Mouse (Mus musculus) midbrain, embryonic 14.5 days (tissue): ENCODE data around the gene Tas1r3. TPM values are rescaled to one million over a fixed set of nuclear protein-coding genes. Genes with fewer than 3 reads are reported as not detected.

Experiments used
- ATAC-seq: fragments of 200-750 bp; cut with Nextera tagmentation; 2 replicates; pipeline ENCODE4 v1.8.0; 2017; ENCODE audit warnings: moderate number of reproducible peaks, moderate library complexity; ENCODE audit not compliant: low FRiP score, low TSS enrichment
- DNase-seq: peaks from one replicate; pipeline ENCODE4 v3.0.0-alpha.2; 2015
- H3K27ac ChIP-seq: fragments of 300-500 bp; sonication (generic); replicated peaks from 2 replicates; pipeline ENCODE4 v1.5.1; 2014; ENCODE audit warnings: mild to moderate bottlenecking, low read depth, low read length, moderate library complexity
- H3K27me3 ChIP-seq: fragments of 300-500 bp; sonication (generic); 2 replicates; pipeline ENCODE4 v1.6.1; 2014; ENCODE audit warnings: low read length, control low read depth, mixed read lengths; ENCODE audit not compliant: control insufficient read depth, insufficient read depth
- H3K36me3 ChIP-seq: fragments of 300-500 bp; sonication (generic); 2 replicates; pipeline ENCODE4 v1.6.1; 2014; ENCODE audit warnings: low read length, control low read depth; ENCODE audit not compliant: control insufficient read depth, insufficient read depth
- H3K4me1 ChIP-seq: fragments of 300-500 bp; sonication (generic); 2 replicates; pipeline ENCODE4 v1.6.1; 2014; ENCODE audit warnings: mild to moderate bottlenecking, antibody characterized with exemption, low read length, control low read depth; ENCODE audit not compliant: control insufficient read depth, insufficient read depth
- H3K4me2 ChIP-seq: fragments of 300-500 bp; sonication (generic); 2 replicates; pipeline ENCODE4 v1.6.1; 2014; ENCODE audit warnings: mild to moderate bottlenecking, low read length, moderate library complexity
- H3K4me3 ChIP-seq: fragments of 300-500 bp; sonication (generic); replicated peaks from 2 replicates; pipeline ENCODE4 v1.5.1; 2014; ENCODE audit warnings: low read depth, low read length
- H3K9ac ChIP-seq: fragments of 300-500 bp; sonication (generic); replicated peaks from 2 replicates; pipeline ENCODE4 v1.6.1; 2014; ENCODE audit warnings: mild to moderate bottlenecking, low read length, moderate library complexity
- H3K9me3 ChIP-seq: fragments of 300-500 bp; sonication (generic); 2 replicates; pipeline ENCODE4 v1.6.1; 2016; ENCODE audit warnings: low read length, control low read depth, mixed read lengths; ENCODE audit not compliant: control insufficient read depth
- WGBS: fragments of 180-500 bp; shearing (Covaris S2); extraction: QIAGEN DNeasy Blood & Tissue Kit; methylation state at CpG from one replicate; pipeline ENCODE4 v1.1.7; 2014; 5-methylcytosine and 5-hydroxymethylcytosine counted together
- polyA plus RNA-seq: library from polyadenylated mRNA; unstranded; fragments of >200 nt; fragmentation: Nextera tagmentation; extraction: Ambion mirVana; gene quantifications from 2 replicates; pipeline ENCODE4 v1.2.1, GENCODE M21; 2014

Gene Tas1r3
- polyA plus RNA-seq, 1 experiment from 2014 or later: 0.57 TPM

DNA sequence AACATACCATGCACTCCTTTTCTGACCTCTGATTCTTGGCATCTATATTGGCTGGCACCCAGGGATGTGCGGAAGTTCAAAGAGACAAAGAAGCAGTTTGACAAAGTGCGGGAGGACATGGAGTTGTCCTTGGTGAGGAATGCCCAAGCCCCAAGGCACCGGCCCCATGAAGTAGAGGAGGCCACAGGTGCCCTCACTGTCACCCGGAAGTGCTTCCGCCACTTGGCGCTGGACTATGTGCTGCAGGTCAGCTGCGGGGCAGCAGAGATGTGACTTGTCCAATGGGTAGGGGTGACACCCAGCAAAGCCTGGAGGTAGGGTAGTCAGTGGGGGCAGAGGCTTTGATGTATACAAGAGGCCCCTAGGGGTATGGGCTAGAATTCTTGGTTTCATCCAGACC, 36.2 kb upstream of the Tas1r3 start:
- DNase-seq: no peak
- no peak for ATAC-seq
- 95% methylated on average over 7 of the region's 7 CpGs for WGBS

DNA sequence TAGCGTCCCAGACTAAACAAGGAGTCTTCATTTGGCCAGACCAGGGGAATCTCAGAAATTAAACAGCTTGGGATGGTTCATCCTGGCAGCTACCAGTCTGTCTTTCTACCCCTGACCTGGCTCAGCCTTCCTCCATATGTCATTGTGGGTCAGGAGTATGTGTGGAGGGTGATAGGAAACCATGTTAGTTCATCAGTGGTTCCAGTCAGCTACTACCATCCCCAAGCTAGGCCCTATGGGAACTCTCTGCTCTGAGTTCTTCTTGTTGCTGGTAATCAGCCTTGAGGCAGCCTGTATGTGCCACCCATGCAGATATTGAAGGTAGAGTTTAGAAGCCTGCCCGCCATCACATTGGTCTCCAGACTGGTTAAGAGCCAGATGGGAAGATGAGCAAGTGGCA, 35.2 kb upstream of the Tas1r3 start:
- Histone ChIP-seq H3K4me2 (no peak overlapping the region), H3K4me1 (peaks cover 26% of the 10 kb centered on the region), H3K9ac (no peak overlapping the region), H3K27me3 (no peaks in the 10 kb centered on the region), H3K36me3 (peaks cover 71% of the 10 kb centered on the region), H3K9me3 (no peaks in the 10 kb centered on the region), H3K4me3 (no peak overlapping the region), H3K27ac (no peak overlapping the region)
- ATAC-seq (no peak), DNase-seq (no peak)
- WGBS: 100% methylated on average over 2 of the region's 2 CpGs

More for the DNA sequence above, 36.2 kb upstream of the Tas1r3 start:
- Histone ChIP-seq H3K9ac (no peak overlapping the region), H3K36me3 (peaks cover 82% of the 10 kb centered on the region), H3K4me3 (no peak overlapping the region), H3K9me3 (no peaks in the 10 kb centered on the region), H3K4me2 (no peak overlapping the region), H3K4me1 (peaks cover 15% of the 10 kb centered on the region), H3K27ac (no peak overlapping the region), H3K27me3 (no peaks in the 10 kb centered on the region)

DNA sequence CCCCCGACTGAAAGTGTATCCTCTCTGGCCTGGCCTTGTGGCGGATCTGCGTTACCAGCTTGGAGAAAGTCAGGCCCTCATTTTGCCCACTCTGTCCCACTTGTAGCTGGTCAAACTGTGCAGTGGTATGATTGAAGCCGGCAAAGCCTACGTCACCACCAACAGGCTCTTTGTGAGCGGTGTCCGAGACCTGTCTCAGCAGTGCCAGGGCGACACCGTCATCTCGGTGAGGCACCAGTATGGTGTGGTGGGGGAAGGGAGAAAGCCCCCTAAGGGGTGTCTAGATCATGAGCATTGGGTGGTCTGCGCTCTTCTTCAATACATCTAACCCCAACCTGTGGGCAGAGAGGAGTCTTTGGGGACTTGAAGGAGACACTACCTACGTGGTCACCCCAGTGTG, 33.3 kb upstream of the Tas1r3 start:
- ATAC-seq (no peak), DNase-seq (no peak)
- H3K9me3 ChIP-seq: no peaks in the 10 kb centered on the region
- H3K4me1 ChIP-seq: peaks cover 28% of the 10 kb centered on the region
- no peaks in the 10 kb centered on the region for H3K27me3 ChIP-seq
- H3K36me3 ChIP-seq: peaks cover 53% of the 10 kb centered on the region
- H3K4me3 ChIP-seq: no peak overlapping the region
- H3K27ac ChIP-seq: no peak overlapping the region
- H3K9ac ChIP-seq: no peak overlapping the region
- H3K4me2 ChIP-seq: no peak overlapping the region
- over 99% methylated on average over 12 of the region's 12 CpGs for WGBS

DNA sequence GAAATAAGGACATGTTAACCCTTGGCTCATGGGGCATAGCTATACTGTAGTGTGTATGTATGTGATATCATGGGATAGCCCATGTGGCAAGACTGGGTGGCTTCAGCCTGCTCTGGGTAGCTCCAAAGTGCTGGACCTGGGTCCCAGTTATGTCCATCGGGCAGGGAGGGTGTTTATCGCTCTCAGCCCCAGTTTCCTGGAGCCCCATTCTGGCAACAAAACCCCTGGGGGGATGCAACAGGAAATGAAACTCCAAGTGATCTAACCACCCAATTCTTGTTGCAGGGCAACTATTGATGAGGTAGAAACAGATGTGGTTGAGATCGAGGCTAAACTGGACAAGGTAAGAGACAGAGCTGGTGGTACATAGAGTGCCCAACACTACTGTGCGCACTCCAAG, 32.7 kb upstream of the Tas1r3 start:
- no peak for DNase-seq
- Histone ChIP-seq H3K9ac (no peak overlapping the region), H3K27ac (no peak overlapping the region), H3K4me2 (peak overlapping the region; percentile 99), H3K9me3 (no peaks in the 10 kb centered on the region), H3K27me3 (no peaks in the 10 kb centered on the region), H3K4me1 (peaks cover 31% of the 10 kb centered on the region), H3K36me3 (peaks cover 46% of the 10 kb centered on the region), H3K4me3 (no peak overlapping the region)
- WGBS: 95% methylated on average over 4 of the region's 4 CpGs
- no peak for ATAC-seq

DNA sequence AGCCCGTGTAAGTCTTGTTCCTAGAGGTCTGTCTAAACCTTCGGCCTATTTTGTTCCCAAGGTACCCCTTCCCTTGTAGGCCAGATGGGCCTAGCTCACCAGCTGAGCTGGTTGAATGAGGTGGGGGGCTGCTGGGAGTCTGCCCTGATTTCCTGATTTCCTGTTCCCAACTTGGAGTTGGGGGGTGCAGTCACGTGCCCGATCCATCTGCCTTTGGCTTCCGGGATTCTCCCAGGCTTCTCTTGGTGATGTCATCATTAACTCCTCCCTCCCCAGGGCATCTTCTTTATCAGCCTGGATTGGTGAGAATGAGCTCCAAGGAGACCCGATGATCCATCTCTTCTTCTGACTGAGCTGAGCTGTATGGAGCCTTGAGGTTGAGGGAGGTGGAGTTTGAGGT, 32.1 kb upstream of the Tas1r3 start:
- H3K9ac ChIP-seq: no peak overlapping the region; the same call in 1 of the 2 replicates
- peaks cover 40% of the 10 kb centered on the region for H3K36me3 ChIP-seq
- no peaks in the 10 kb centered on the region for H3K27me3 ChIP-seq
- H3K9me3 ChIP-seq: no peaks in the 10 kb centered on the region
- peak overlapping the region; percentile 45; the same call in 1 of the 2 replicates for H3K27ac ChIP-seq
- H3K4me1 ChIP-seq: peaks cover 36% of the 10 kb centered on the region
- H3K4me2 ChIP-seq: peak overlapping the region; percentile 99
- DNase-seq: peak; percentile 76
- no peak for ATAC-seq
- peak overlapping the region; percentile 98 for H3K4me3 ChIP-seq
- 34% methylated on average over 6 of the region's 6 CpGs for WGBS

DNA sequence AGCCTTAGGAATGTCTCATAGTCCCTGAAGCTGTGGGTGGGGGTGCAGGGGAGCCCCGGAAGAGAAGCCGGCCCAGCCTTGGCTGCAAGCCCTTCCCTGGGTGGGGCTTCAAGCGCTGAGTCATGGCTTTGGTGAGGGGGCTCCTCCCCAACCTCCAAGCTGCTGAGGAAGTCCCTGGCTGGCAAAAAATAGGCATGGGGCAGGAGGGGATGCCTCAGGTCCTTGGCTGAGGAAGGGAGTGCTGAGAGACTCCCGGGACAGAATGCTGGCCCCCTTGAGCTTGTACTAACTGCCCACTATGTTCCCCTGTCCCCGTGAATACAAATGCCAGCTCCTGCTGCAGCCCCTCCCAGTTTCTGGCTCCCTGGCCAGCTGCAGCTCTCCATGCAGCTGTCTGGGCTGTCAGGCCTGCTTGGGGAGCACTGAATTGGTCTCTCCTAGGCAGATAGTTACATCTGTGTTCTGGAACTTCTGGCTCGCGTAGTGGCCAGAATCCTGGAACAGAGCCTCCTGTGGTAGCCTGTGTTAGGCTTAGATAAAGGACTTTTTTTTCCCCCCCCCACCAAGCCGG, 31.2 kb upstream of the Tas1r3 start:
- H3K9me3 ChIP-seq: no peaks in the 10 kb centered on the region
- DNase-seq (no peak), ATAC-seq (no peak)
- H3K27ac ChIP-seq: 0 out of 2 replicates have a peak overlapping the region, but pooled peaks have one; percentile 45
- H3K9ac ChIP-seq: peak overlapping the region; percentile 42; the same call in 1 of the 2 replicates
- H3K4me2 ChIP-seq: peak overlapping the region; percentile 99
- peak overlapping the region; percentile 98 for H3K4me3 ChIP-seq
- 36% methylated on average over 8 of the region's 8 CpGs for WGBS
- no peaks in the 10 kb centered on the region for H3K27me3 ChIP-seq
- peaks cover 36% of the 10 kb centered on the region for H3K4me1 ChIP-seq
- peaks cover 38% of the 10 kb centered on the region for H3K36me3 ChIP-seq

DNA sequence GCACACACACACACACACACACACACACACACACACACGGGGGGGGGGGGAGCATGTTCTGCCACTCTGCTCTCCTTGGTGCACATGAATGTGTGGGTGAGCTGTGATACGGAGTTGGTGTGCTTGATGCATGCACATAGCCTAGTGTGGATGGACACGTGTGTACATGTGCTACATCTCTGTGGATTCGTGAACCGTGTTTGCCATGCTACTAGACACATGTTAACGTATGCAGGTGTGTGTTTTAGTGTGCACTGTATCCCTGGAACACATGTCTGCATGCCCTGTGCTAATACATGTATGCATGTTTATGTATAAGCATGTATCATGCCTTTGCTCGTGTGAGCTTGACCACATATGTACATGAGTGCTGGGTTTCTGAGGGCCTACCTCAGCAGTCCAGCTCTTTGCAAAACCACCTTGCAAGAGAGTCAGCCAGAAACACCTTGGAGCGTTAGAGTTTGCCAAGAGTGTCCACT, 30.1 kb upstream of the Tas1r3 start:
- Histone ChIP-seq H3K4me1 (peaks cover 36% of the 10 kb centered on the region), H3K36me3 (peaks cover 38% of the 10 kb centered on the region)

DNA sequence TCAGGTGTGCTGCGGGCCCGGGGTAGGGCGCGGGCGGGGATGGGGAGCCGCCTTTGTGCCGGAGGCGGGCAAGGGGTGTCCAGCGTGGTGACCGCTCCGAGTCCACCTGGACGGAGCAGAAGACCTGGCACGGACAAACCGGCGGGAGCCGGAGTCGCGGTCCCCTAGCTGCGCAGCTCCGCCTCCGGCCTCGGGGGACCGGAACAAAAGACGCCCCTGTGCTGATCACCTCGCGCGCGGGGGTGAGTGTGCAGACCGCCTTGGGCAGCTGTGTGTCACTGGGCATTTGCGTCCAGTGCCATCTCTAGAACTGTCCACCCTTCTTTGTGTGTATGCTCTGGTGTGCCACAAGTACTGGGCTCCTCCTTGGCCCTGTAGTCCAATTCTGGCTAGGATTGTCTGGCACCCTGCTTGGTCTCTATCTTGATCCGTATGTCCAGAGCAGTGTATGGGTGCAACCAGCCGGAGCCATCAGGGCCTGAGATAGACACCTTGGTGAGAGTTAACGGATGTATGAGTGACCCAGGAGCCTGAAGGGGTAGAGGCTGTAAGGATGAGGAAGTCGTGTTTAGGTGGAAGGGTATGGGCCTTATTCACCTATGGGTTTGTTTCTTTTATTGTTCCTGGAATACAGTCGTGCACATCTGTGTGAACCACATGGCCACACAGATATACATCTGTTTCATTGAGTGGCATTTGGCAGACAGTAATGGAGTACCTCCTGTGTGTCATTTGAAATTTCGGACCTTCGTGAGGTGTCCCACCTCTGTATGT, 29.5 kb upstream of the Tas1r3 start:
- H3K36me3 ChIP-seq: peaks cover 41% of the 10 kb centered on the region
- DNase-seq (peak; percentile 76), ATAC-seq (peak; percentile 53)
- peak overlapping the region; percentile 92 for H3K9ac ChIP-seq
- peak overlapping the region; percentile 98 for H3K4me3 ChIP-seq
- peaks cover 36% of the 10 kb centered on the region for H3K4me1 ChIP-seq
- peak overlapping the region; percentile 99 for H3K4me2 ChIP-seq
- WGBS: 5% methylated on average over 37 of the region's 37 CpGs
- H3K27ac ChIP-seq: peak overlapping the region; percentile 99
- H3K9me3 ChIP-seq: no peaks in the 10 kb centered on the region
- H3K27me3 ChIP-seq: no peaks in the 10 kb centered on the region

More for the DNA sequence above, 30.1 kb upstream of the Tas1r3 start:
- no peak overlapping the region for H3K27ac ChIP-seq
- peak overlapping the region; percentile 92 for H3K9ac ChIP-seq
- WGBS: 66% methylated on average over 8 of the region's 8 CpGs
- no peaks in the 10 kb centered on the region for H3K27me3 ChIP-seq
- peak overlapping the region; percentile 98 for H3K4me3 ChIP-seq
- ATAC-seq (no peak), DNase-seq (no peak)
- H3K4me2 ChIP-seq: peak overlapping the region; percentile 99
- no peaks in the 10 kb centered on the region for H3K9me3 ChIP-seq
